24 mouse cellular contexts compared by ENCODE assay signal in the genomic region with DNA sequence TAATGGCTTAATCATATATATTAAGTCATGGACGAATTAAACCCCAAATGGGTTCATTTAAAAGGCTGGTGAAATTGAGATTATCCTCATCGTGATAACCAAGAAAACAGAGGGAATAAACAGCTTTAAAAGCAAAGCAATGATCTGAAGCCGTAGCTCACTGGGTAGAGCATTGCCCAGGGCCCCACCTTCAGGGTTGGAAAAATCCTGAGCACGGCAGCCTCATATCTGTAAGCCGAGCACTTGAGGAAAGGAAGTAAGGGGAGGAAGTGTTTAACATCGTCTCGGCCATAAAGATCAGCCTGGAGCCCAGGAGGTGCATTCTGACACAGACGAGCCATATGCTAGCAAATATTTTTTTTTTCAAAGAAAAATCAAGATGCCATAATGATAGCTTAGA.
"Had no signal": no experiment of that assay in that cellular context is flagged by ENCODE, and none has a peak within 500 bp of the region (broad histone marks: within the 10 kb centered on the region; RNA-seq: fewer than 3 reads in every experiment).

No protein-coding gene starts in this region.

- H3K9me3 ChIP-seq: heart, embryonic 12.5 days; hindbrain, embryonic 12.5 days; limb, embryonic 10.5 days; limb, embryonic 12.5 days had no signal

- H3K9ac ChIP-seq: heart, embryonic 12.5 days; hindbrain, embryonic 12.5 days; hindbrain, embryonic 14.5 days; limb, embryonic 12.5 days had no signal

- ATAC-seq: hindbrain, embryonic 16.5 days; inflammation-experienced regulatory T-cells, adult 6 months; intestine, postnatal 0 days had no signal

- H3K27ac ChIP-seq: gastrocnemius, adult 2 months; heart, adult 2 months; hindbrain, embryonic 10.5 days; hindbrain, embryonic 12.5 days; hindbrain, embryonic 14.5 days; layer of hippocampus, adult 2 months; left cerebral cortex, adult 2 months; limb, embryonic 12.5 days had no signal

- DNase-seq: gastrocnemius, adult 2 months; gastrocnemius, postnatal 10 days; gastrocnemius, postnatal 25 days; heart, adult 2 months; heart, postnatal 10 days; heart, postnatal 4 days; kidney, adult 18-20 months; kidney, adult 8-10 months; kidney, postnatal 10 days; kidney, postnatal 25 days; kidney, postnatal 4 days; liver had no signal

- H3K4me3 ChIP-seq: gastrocnemius, adult 2 months; heart, adult 2 months; heart, embryonic 12.5 days; hindbrain, embryonic 10.5 days; hindbrain, embryonic 12.5 days; layer of hippocampus, adult 2 months; left cerebral cortex, adult 2 months; limb, embryonic 10.5 days; limb, embryonic 12.5 days had no signal

- H3K27me3 ChIP-seq: heart, embryonic 12.5 days; hindbrain, embryonic 12.5 days had no signal

- H3K4me1 ChIP-seq: heart, embryonic 12.5 days had no signal

- H3K4me2 ChIP-seq: heart, embryonic 12.5 days; hindbrain, embryonic 12.5 days; hindbrain, embryonic 14.5 days; limb, embryonic 12.5 days; liver, embryonic 11.5 days had no signal

- H3K36me3 ChIP-seq: heart, embryonic 12.5 days; hindbrain, embryonic 10.5 days; hindbrain, embryonic 12.5 days; limb, embryonic 10.5 days; limb, embryonic 12.5 days had no signal
